Mouse (Mus musculus) heart, embryonic 16.5 days (tissue): ENCODE results near the gene Ring1. TPM values are rescaled to one million over a fixed set of nuclear protein-coding genes. Genes with fewer than 3 reads are reported as not detected.
"Not testable (repeated sequence)": the region's sequence is repeated elsewhere in the genome, so short reads cannot be mapped to it uniquely, and the experiment has no call there.

Experiments used
- ATAC-seq: fragments of 200-750 bp; cut with Nextera tagmentation; replicated peaks from 2 replicates; pipeline ENCODE4 v1.8.0; 2017; ENCODE audit warnings: moderate number of reproducible peaks; ENCODE audit not compliant: insufficient read depth, low FRiP score; ENCODE audit errors: extremely low read depth
- H3K27ac ChIP-seq: fragments of 300-500 bp; sonication (generic); 2 replicates; pipeline ENCODE4 v1.5.1; 2014; ENCODE audit warnings: mild to moderate bottlenecking, low read length, control low read depth, moderate library complexity
- H3K27me3 ChIP-seq: fragments of 300-500 bp; sonication (generic); 2 replicates; pipeline ENCODE4 v1.6.1; 2014; ENCODE audit warnings: low read length, mixed read lengths; ENCODE audit not compliant: control insufficient read depth, insufficient read depth
- H3K36me3 ChIP-seq: fragments of 300-500 bp; sonication (generic); 2 replicates; pipeline ENCODE4 v1.6.1; 2014; ENCODE audit not compliant: control insufficient read depth, insufficient read depth
- H3K4me1 ChIP-seq: fragments of 300-500 bp; sonication (generic); 2 replicates; pipeline ENCODE4 v1.6.1; 2014; ENCODE audit warnings: low read length, mixed read lengths; ENCODE audit not compliant: control insufficient read depth, insufficient read depth
- H3K4me2 ChIP-seq: fragments of 300-500 bp; sonication (generic); 2 replicates; pipeline ENCODE4 v1.6.1; 2014; ENCODE audit warnings: low read depth, mild to moderate bottlenecking, control low read depth, low read length
- H3K4me3 ChIP-seq: fragments of 300-500 bp; sonication (generic); 2 replicates; pipeline ENCODE4 v1.5.1; 2014; ENCODE audit warnings: mild to moderate bottlenecking, control low read depth, low read length
- H3K9ac ChIP-seq: fragments of 300-500 bp; sonication (generic); 2 replicates; pipeline ENCODE4 v1.6.1; 2014; ENCODE audit warnings: low read length, control low read depth
- H3K9me3 ChIP-seq: fragments of 300-500 bp; sonication (generic); replicated peaks from 2 replicates; pipeline ENCODE4 v1.6.1; 2016; ENCODE audit warnings: low read length; ENCODE audit not compliant: control insufficient read depth
- WGBS: fragments of 180-500 bp; shearing (Covaris S2); extraction: QIAGEN DNeasy Blood & Tissue Kit; methylation state at CpG from one replicate; pipeline ENCODE4 v1.1.7; 2014; 5-methylcytosine and 5-hydroxymethylcytosine counted together
- polyA plus RNA-seq: library from polyadenylated mRNA; unstranded; fragments of >200 nt; fragmentation: Nextera tagmentation; extraction: Ambion mirVana; gene quantifications from 2 replicates; pipeline ENCODE4 v1.2.1, GENCODE M21; 2015

The Ring1 gene
- polyA plus RNA-seq, 1 experiment from 2014 or later, result 13.0 TPM

- H3K36me3 ChIP-seq, result no peaks in the 10 kb centered on the region
- 4% methylated on average over 5 of the region's 5 CpGs for WGBS
- no peaks in the 10 kb centered on the region for H3K9me3 ChIP-seq
- no peak overlapping the region for H3K4me3 ChIP-seq
- peaks cover 2% of the 10 kb centered on the region; the same call in 1 of the 2 replicates for H3K27me3 ChIP-seq
- no peak overlapping the region for H3K9ac ChIP-seq
- no peaks in the 10 kb centered on the region for H3K4me1 ChIP-seq
- no peak for ATAC-seq
- H3K4me2 ChIP-seq, result no peak overlapping the region
- H3K27ac ChIP-seq, result no peak overlapping the region
These were observed 21.1 kb downstream of the Ring1 start for GRCm38 (mm10) chr17:34003426-34003825.

DNA sequence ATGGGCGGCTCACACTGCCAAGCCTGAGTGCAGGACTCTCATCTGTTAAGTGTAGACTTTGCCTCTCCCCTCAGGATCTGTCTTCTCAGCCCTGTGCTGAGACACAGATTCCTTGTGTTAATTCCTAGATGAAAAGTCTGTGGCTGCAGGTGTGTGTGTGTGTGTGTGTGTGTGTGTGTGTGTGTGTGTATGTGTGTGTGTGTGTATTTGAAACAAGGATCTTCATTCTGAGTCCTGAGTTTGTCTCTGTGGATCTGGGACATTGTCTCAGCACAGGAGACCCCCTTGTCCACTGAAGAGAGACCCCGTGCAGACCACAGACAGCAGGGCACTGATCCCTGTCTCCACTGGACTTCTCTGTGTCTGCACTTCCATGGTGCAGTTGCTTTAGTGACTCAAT lies 23.7 kb downstream of the Ring1 start:
- not testable (repeated sequence) for H3K27me3 ChIP-seq, ATAC-seq, H3K9me3 ChIP-seq, H3K4me1 ChIP-seq, H3K36me3 ChIP-seq, H3K27ac ChIP-seq, H3K9ac ChIP-seq
- WGBS, result 45% methylated on average over 2 of the region's 2 CpGs
- Histone ChIP-seq H3K4me2 (peak overlapping the region; percentile 100; the same call in 1 of the 2 replicates), H3K4me3 (peak overlapping the region; percentile 78; the same call in 1 of the 2 replicates)

DNA sequence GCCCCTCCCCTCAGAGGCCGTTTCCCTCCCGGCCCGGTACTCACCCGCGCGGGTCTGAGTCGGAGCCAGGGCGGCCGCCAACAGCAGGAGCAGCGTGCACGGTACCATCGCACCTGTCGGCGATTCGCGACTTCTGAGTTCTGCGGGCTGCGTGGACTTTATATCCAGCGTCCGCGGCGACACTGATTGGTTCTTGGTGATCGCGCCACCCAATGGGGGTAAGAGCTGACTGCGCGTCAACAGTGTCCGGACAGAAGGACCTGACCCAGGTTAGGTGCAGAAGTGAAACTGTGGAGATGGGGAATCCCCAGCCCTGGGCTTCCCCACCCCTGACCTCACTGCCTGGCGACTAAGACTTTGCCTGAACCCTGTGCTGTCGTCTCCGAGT lies 24.3 kb downstream of the Ring1 start, which contains the start of gene H2-K1:
Gene H2-K1, minus strand, starts transcription at position 198 of the 388 bp plus-strand sequence.
- no peaks in the 10 kb centered on the region for H3K36me3 ChIP-seq
- peak within 1 kb of the TSS; percentile 78 for H3K4me3 ChIP-seq
- H3K9me3 ChIP-seq, result no peaks in the 10 kb centered on the region
- under 1% methylated on average over 27 of the region's 30 CpGs for WGBS
- peak; percentile 89 for ATAC-seq
- H3K4me2 ChIP-seq, result peak within 1 kb of the TSS; percentile 100
- H3K4me1 ChIP-seq, result no peaks in the 10 kb centered on the region
- H3K27ac ChIP-seq, result no peak within 1 kb of the TSS
- H3K27me3 ChIP-seq, result no peaks in the 10 kb centered on the region; the same call in 1 of the 2 replicates
- peak within 1 kb of the TSS; percentile 80 for H3K9ac ChIP-seq

DNA sequence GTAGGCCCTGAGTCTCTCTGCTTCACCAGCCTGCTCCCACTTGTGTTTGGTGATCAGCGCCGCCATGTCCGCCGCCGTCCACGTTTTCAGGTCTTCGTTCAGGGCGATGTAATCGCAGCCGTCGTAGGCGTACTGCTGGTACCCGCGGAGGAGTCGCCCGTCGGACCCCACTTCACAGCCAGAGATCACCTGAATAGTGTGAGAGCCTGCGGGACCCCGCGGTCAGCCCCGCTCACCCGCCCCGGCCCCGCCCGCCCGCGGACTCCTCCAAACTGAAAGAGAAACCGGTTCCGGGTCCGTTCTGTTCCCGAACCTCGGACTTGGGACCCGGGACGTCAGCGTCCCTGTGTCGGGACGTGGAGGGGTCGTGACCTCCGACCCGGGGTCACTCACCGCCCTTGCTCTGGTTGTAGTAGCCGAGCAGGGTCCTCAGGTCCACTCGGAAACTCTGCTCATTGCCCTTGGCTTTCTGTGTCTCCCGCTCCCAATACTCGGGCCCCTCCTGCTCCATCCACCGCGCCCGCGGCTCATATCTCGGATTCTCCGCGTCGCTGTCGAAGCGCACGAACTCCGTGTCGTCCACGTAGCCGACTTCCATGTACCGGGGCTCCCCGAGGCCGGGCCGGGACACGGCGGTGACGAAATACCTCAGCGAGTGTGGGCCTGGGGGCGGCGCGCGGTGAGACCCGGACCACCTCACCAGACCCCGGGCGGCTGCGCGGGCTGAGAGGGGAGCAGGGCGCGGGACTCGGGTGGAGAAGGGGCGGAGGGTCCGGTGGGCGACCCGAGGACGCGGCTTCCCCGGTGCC lies 24.9 kb downstream of the Ring1 start:
- Histone ChIP-seq H3K9ac (peak overlapping the region; percentile 80), H3K4me3 (peak overlapping the region; percentile 78), H3K27ac (no peak overlapping the region), H3K9me3 (0 out of 2 replicates have a peak, but pooled peaks cover 2% of the 10 kb centered on the region), H3K4me1 (no peaks in the 10 kb centered on the region), H3K27me3 (no peaks in the 10 kb centered on the region; the same call in 1 of the 2 replicates), H3K4me2 (peak overlapping the region; percentile 100), H3K36me3 (no peaks in the 10 kb centered on the region)
- 1% methylated on average over 84 of the region's 87 CpGs for WGBS
- ATAC-seq, result peak; percentile 49; the same call in 1 of the 2 replicates

GRCm38 (mm10) chr17:33998697-33999096 lies 25.8 kb downstream of the Ring1 start:
- not testable (repeated sequence) for H3K4me3 ChIP-seq, H3K9me3 ChIP-seq, ATAC-seq, H3K9ac ChIP-seq, H3K27ac ChIP-seq, H3K4me2 ChIP-seq, H3K36me3 ChIP-seq, H3K27me3 ChIP-seq, H3K4me1 ChIP-seq
- whole genome bisulfite sequencing, result 40% methylated on average over 5 of the region's 5 CpGs

DNA sequence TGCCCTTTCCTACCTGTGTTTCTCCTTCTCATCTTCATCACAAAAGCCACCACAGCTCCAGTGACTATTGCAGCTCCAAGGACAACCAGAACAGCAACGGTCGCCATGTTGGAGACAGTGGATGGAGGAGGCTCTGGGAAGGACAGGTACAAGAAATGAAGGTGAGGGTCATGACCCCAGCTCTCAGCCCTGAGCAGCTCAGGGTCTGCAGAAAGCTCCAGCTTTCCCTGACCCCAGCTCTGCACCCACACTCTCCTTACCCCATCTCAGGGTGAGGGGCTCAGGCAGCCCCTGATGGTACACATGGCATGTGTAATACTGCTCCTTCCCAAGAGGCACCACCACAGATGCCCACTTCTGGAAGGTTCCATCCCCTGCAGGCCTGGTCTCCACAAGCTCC lies 27.5 kb downstream of the Ring1 start:
- H3K27me3 ChIP-seq, H3K27ac ChIP-seq, H3K4me3 ChIP-seq, H3K4me1 ChIP-seq, ATAC-seq, H3K4me2 ChIP-seq, H3K9me3 ChIP-seq, H3K9ac ChIP-seq, H3K36me3 ChIP-seq: not testable (repeated sequence)
- WGBS, result 82% methylated on average over 2 of the region's 2 CpGs

DNA sequence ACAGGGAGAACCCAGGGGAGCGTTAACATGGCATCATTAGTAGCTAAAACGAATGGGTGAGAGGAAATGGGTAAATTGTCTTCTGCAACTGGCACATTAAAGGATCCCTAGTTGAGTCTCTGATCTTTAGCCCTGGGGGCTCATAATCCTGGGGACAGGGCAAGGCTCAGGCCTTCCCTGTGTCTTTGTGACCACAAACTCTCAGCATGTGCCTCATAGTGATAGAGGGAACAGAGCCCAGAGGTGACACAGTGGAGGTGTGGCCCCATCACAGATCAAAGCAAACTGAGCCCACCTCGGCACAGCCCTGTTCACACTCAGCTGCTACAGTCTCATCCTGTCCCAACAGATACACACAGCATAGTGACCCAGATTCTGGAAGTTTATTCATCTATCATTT lies 28.8 kb downstream of the Ring1 start:
- ATAC-seq, result no peak
- Histone ChIP-seq H3K9ac (no peak overlapping the region), H3K4me3 (no peak overlapping the region), H3K27ac (no peak overlapping the region), H3K27me3 (no peaks in the 10 kb centered on the region; the same call in 1 of the 2 replicates), H3K4me2 (no peak overlapping the region), H3K9me3 (0 out of 2 replicates have a peak, but pooled peaks cover 2% of the 10 kb centered on the region), H3K36me3 (no peaks in the 10 kb centered on the region), H3K4me1 (no peaks in the 10 kb centered on the region)
- WGBS, result 53% methylated on average over 3 of the region's 3 CpGs

DNA sequence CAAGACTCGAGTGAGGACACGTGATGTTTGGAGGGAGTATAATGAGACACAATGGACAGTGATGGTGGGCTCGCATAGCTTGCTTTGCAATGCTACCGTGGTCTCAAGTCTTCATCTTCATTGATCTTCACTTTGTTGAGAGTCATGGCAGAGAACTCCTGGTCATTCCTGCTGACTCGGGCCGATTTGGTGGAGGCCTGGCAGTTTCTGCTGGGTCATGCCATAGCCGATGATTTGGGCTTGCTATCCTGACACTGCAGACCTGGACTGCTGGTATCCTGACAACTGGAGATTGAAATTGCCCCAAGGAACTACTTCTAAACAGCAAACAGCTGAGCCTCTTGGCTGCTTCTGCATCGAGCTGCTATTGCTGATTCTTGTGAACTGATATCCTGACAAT lies 29.5 kb downstream of the Ring1 start:
- no peak for ATAC-seq
- 86% methylated on average over 8 of the region's 8 CpGs for WGBS
- Histone ChIP-seq H3K27ac (no peak overlapping the region), H3K4me2 (no peak overlapping the region), H3K4me3 (no peak overlapping the region), H3K9me3 (0 out of 2 replicates have a peak, but pooled peaks cover 2% of the 10 kb centered on the region), H3K36me3 (no peaks in the 10 kb centered on the region), H3K4me1 (no peaks in the 10 kb centered on the region), H3K27me3 (no peaks in the 10 kb centered on the region; the same call in 1 of the 2 replicates), H3K9ac (no peak overlapping the region)
